Mouse (Mus musculus) c-Kit-positive CD71-negative TER-119-negative erythroid progenitor cells, embryonic 14.5 days (primary cell): ENCODE results near the gene Morf4l2.
A peak's percentile ranks its signal among the peaks of the same experiment; 100 is the strongest.
"Not testable (repeated sequence)": the region's sequence is repeated elsewhere in the genome, so short reads cannot be mapped to it uniquely, and the experiment has no call there.

Source experiments
- DNase-seq: peaks from one replicate; pipeline ENCODE4 v3.0.0-alpha.2; 2013; ENCODE audit warnings: low read depth

The Morf4l2 gene

DNA sequence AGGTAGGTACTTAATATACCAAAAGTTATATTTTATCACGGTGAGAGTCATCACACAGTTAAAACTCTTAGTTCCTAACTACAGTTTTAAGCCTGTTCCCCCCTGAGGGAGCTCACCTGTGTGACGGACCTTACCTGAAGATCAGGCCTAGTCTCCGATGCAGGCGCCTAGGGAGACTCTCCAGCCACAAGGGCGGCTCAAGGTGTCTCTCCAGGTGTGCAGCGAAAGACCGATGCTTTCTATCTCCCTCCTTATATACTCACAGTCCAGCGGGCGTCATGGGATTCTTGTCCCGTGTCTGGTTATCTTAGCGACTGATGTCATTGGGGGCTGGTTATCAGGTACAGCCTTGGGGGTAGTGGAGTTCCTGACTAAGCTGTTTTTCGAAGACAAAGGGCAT is at the start of gene Morf4l2:
Morf4l2 (minus strand) TSS at position 232 of the 400 bp plus-strand sequence.
- no peak for DNase-seq

DNA sequence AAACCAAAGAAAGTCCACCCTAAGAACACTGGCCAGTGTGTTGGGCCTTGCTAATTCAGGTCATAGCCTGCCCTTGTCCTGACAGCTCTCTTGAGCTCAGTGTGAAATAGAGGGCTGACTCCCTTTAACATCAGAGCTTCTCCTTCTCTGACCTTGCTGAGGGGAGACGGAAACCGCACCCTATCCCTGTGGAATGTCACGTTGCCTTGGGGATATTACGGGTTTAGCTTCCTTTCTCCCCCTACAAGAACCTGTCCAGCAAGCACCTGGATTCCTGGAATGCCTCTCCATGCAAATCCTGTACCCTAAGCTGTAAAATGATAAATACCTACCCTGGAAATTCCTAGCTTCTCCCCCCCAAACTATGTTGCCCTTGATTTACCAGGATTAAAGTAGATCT is 46.0 kb upstream of the Morf4l2 start:
- no peak for DNase-seq

DNA sequence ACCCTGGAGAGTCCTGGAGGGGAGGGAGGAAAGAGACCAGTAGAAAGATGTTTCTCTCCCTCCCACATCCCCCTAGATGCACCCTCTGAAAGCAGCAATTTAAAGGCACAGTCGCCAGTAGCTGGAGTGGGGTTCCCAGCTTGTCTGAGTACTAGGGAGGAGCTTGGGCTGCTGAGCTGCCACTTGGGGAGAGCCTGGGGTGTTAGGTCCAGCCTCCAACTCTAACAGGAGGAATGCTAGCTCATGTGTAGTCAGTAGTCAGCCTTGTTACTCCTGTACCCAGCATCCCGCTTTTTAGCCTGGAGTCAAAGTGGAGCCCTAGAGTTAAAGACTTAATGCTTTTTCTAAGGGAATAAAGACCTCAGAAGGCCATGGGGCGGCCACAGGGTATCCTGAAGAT is 36.6 kb upstream of the Morf4l2 start, which contains the start of gene Glra4:
Glra4 (minus strand) TSS at position 101 of the 400 bp plus-strand sequence.
- DNase-seq, result no peak

DNA sequence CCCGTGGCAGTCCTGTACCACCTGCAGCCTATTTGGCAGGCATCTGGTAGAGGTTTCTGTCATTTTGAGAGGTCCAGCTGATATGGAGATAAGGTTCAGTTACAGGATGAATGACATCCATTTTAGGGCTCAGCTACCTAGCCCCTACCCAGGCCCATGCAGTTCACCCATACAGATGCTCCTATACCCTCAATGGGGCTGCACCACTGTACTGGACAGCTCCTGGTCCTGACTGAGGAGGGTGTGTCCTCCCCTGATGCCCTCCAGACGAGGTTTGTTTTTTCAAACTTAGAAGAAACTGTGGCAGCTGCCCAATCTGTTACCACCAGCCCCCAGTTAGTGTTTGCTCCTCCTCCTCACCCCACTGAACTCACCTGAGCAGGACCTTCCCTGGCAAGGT is 35.8 kb upstream of the Morf4l2 start:
- DNase-seq, result no peak

DNA sequence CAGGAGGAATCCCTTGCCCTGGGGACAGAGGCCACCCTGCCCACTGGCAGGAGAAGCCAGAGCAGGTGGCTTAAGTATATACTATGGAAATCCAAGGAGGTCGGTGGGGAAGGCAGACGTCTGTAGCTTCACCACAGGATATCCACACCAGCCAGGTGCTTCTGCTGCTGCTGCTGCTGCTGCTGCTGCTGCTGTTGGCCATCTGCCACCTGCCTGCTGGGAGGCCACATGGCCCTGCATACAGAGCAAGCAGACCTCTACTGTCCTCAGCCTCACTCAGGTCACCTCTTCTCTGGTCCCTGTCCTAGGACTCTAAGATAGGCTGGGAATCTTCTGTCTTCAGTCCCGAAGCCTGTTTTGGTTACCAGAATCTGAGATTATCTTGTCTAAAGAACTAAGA is 34.6 kb upstream of the Morf4l2 start:
- no peak for DNase-seq

DNA sequence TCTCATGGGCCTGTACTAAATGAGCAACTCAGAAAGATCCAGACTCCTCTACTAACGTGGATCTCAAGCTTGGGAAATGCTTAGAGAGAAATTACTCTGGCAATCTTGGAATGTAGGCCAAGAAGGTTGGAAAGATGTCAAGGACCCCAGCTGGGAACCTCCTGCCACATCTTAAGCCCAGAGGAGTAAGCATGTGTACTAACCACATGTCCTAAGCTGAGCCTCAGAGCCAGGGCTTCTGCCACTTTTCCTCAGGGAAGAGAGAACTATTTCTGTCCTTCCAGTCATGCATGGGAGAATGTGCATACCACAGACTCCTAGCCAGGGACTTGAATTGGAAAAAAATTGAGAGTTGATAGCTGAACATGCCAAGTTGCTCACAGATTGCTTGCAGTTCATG is 29.5 kb upstream of the Morf4l2 start:
- DNase-seq, result no peak

DNA sequence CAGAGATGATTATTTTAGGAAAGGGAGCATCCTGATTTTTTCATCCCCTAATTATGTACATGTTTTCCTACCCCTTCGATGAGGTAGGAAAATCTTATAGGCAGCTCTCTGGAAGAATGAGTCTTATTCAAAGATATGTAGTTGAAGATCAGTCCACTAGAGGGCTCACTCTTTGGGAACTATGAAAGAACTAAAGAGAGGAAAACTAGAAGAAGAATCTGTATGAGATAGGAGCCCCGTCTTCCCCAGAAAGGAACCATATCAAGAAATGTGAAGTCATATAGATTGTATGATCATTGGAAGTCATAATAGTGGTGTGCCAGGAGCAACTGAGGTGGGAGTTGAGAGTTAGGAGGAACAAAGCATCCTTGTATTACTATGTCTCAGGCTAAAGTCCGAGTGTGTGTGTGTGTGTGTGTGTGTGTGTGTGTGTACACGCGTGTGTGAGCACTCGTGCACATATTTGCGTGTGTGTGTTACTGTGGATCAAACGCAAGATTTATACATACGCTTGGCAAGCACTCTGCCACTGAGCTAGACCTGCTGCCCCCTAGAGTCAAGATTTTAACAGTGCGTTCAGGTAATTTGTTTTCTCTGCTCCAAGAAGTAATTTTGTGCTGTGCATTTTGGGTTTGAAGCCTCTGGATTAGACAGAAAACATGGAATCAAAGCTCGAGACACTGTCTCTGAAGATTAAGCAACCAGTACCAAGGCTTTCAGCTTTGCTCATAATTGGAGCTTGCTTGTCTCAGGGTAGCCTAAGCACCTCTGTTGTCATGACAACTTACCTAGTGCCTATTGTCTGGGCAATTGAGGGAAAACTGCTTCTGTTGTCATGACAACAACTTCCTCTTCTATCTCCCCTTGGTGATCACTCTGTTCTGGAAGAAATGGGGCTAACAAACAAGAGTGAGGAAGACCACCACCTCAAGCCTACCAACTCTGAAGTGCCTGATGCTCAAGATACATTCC is 17.9 kb upstream of the Morf4l2 start:
- DNase-seq, result no peak

DNA sequence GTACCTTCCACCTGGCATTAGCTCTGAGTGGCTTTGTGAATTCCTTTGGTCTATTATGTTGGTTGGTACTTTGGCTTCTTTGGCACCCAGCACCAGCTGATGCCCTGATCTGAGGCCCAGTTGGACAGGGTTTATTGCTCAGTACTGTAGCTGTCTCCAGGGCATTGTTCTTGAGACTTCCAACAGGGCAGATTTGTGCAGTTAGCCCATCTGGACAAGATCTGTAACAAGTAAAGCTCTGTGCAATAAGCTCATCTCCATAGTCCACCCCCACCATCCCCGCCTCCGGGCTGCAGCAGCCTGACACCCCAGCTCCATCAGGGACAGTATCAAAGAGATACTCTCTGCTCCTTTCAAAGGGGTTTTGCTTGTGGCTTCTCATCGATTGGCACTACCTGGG is 12.0 kb upstream of the Morf4l2 start:
- no peak for DNase-seq

DNA sequence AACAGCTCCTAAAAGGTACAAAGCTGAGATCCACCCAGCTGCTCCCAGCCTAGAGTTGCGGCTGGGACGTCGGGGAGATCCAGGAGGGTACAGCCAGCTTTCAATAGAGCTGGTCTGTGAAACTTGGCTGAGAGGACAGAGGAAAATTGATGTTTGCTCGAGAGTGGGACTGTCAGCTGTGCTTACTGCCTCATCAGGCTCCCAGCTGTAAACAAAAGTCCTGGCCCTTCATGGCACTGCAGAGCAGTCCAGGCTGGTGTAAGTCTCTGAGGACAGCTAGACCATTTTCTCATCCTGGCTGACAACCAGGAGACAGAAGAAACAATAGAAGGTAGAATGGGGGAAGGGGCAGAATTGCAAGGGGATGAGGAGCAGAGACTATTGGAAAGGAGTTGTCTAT is 5.8 kb upstream of the Morf4l2 start:
- DNase-seq, result no peak

DNA sequence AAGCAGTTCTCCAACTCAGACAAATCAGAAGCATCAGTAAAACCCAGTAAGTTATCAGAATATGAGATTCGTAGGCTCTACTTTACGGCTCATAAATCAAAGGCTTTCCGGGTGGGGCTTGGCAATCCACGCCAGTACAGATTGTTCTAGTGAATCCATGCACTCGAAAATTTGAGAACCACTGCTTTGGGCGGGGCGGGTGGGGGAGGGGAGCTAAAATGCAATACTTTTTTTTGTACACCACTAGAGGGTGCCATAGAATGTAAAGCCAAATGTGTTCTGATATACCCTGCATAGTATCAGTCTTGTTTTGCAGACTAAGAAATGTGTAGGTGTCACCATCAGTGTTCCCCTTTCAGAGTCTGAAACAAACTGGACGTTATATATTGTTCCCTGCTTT is 1.2 kb upstream of the Morf4l2 start:
- DNase-seq, result no peak

DNA sequence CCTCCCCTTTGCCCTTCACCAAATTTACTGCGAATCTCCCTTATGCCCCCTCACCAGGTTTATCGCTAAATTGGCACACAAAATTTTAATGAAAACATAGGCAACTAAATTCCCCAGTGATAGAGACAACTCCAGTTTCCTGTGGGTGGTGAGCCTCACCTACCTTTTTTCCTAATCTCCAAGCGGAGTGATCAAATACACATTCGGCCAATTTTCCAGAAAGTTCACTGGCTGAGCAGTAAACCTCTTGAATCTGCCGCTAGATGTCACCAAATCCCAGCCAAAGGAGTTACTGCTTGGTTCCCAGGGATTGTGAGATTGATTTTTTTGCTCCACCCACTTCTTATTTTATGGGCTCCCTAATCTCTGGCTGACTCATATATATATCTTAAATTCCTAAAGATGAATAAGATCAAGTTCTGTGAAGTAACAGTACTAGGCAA is 808 bp downstream of the Morf4l2 start:
- peak; percentile 38 for DNase-seq

DNA sequence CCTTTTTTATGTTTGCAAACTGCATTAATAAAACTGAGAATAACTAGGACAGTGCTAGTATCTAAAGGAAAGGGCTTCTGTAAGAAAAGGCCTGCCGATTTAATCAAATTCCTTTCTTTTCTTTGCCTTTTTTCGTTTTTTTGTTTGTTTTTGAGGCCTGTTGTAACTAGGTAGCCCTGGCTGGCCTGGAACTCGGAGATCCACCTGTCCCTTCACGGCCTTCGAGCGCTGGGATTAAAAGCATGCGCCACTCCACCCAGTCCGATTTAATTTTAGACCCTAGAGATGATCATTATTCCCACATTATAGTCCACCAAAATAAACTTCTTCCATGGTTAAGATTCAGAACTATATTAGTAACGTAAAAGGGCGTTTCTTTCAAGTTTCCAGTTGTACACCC is 1.2 kb downstream of the Morf4l2 start:
- DNase-seq, result no peak

DNA sequence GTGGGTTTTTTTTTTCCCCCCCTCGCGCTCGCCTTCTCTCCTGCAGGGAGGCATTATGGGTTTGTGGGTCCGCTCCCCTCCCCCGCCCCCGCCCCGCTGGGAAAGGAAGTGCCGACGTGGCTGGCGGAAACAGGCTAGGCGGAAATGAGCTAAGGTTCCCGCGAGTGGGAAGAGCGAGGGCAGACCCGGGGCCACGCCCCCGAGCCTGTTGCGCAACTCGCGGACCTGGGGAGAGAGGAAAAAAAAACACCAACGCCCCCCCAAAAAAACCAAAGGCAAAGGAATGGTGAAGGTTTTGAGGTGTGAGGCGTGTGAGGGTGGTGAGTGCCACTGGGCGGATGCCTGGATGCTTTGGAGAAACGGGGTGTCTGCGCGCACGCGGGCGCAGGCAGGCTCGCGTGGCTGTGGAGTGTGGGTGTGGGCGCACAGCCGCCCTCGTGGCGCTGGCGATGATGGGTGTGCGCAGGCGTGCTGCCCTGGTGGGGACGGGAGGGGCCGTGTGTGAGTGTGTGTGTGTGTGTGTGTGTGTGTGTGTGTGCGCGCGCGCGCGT is 1.8 kb downstream of the Morf4l2 start:
- peak; percentile 75 for DNase-seq

DNA sequence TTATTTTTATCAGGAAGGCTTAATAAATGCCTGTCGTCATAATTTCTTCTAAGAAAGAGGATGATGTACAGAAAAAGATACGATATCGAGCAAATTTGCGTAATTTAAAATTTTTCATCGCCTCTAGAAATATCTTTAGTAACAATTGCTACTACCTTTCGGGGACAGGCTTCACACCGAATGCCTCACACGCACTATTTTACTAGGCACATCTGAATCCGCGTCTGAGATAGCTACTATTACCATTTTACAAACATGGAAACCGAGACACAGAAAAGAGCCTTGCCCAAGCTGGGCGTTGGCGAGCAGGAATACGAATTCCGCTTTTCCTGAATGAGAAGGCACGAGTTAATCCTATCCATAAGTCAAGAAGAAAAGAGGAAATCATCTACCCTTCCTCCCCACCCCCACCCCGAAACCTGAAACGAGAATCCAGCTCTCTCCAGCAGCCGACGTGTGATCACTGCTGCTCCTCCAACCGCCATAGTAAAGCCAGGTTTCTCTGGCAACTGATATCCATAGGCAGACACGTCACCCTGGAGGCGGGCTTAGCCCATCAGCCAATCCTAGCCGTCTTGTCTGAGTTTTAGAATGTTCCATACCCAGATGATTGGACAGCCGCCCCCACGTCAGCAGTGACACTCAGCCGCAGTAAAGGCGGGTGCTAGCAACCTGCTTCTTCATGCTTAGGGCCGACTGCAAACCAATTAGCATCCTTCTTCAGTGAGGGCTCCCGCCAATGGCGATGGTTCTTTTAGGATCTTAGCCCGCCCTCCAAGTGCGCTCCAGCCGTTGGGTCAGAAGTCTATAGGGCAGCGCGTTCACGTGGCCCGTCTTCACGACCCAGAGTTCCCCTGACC is 2.5 kb downstream of the Morf4l2 start:
- DNase-seq, result peak; percentile 70

DNA sequence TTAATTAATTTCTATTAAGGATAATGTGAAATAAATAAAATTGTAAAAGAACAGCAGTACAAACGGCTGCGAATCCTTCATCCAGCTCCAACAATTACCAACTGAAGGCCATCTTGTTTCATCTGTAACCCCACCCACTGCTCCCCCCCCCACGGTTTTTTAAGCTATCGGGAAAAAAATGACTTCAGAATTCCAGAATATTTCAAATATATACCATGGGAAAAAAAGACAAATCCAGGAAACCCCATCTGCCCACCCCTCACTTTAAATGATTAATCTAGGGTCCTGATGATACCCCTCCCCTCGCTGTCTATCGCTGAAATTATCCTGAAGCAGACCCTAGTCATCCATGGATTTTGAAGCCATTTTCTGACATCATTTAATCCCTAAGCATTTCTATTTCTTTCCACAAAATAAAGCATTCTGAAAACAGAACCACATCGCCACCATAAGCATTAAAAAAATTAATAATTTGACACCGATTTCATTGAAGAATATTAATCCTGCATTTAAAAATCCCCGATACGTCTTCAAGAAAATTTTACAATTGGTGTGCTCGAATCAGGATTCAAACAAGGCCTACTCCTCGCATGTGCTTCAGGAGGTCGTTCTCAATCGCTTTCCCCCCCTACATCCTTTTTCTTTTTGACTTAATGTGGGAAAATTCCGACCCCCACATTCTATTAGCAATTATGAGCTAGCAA is 3.3 kb downstream of the Morf4l2 start:
- DNase-seq, result no peak

DNA sequence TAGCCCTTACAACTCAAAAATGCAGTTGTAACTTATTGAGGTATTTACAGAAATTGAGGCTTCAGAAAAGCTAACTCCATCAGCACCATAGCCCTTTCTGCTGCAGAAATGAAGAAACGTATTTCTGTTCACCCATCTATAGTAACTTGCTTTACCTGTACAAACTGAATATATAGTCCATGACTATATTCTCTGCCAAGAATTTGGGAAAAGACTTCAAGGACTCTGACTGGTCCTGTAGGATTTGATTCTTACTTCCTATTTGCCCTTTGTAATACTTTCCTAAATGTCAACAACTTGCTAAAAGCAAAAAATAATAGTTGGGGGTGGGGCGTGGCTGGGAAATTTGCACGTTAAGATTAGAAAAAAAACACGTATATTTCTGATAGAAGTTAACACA is 11.5 kb downstream of the Morf4l2 start:
- DNase-seq, result no peak

DNA sequence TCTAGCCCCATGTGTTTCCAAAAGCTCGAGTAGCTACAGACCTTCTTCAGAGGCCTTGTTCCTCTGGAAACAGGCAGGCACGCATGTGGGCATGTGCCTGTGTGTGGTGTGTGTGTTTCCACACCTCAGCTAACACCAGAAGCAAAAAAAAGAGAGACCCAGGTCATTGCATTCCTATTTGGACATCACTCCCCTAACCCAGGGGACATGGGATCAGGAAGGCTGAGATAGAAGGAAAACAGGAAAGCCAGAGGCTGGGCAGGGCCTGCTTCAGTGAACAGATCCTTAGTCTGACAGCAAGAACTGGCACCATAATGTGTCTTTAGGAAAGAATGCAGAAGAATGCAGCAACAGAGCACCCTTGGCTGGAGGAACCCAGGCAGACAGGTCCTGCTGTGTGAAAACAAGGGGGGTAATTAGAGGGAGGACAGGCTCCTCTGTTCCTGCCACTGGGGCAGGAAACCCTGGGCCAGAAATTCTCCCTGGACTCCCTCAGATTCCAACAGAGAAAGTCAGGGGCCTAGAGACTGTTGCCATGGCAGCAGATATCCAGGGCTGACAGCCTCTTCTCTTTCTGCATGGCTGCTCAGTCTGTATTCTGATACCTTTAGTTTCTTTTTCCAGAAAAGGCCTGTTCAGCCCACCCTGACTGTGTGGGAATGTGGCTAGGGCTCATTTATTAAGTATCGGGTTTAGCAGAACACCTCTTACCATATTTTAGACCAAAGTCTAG is 28.6 kb downstream of the Morf4l2 start:
- not testable (repeated sequence) for DNase-seq

DNA sequence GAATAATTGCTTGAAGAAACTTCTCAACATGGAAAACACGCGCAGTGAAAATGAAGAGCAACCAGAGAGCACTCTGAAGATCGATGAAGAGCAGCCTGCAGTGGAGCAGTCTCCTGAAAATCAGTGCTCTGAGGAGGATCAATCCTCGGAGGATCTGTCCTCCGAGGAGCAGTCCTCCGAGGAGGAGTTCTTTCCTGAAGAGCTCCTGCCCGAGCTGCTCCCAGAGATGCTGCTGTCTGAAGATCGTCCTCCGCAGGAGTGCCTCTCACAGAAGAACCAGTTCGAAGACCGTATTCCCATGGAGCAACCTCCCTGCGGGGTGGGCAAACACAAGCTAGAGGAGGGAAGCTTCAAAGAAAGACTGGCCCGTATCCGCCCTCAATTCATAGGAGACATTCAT is 34.7 kb downstream of the Morf4l2 start:
- no peak for DNase-seq

DNA sequence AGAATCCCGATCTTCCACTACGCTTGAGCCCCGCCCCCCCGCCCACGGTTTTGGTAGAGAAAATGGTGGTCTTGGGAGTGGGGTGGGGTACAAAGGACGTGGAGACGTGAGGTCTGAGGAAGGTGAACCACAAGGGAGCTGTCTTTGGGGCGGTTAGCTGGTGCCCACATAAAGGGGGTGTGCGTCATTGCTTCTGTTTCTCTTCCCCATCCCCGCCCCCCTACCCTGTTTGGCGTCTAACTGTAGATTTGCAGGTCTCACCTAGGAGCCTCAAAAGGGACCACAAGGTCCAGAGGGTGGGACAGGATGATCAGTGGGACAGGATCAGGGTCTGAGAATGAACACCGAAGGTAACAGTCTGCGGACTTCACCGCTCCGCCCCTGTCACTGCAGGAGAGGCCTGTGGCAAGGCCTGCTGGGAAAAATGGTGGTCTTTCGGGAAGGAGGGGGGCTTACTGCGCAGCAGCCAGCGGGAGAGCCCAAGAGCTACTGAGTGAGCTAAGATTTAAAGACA is 35.3 kb downstream of the Morf4l2 start:
- DNase-seq, result peak; percentile 3

DNA sequence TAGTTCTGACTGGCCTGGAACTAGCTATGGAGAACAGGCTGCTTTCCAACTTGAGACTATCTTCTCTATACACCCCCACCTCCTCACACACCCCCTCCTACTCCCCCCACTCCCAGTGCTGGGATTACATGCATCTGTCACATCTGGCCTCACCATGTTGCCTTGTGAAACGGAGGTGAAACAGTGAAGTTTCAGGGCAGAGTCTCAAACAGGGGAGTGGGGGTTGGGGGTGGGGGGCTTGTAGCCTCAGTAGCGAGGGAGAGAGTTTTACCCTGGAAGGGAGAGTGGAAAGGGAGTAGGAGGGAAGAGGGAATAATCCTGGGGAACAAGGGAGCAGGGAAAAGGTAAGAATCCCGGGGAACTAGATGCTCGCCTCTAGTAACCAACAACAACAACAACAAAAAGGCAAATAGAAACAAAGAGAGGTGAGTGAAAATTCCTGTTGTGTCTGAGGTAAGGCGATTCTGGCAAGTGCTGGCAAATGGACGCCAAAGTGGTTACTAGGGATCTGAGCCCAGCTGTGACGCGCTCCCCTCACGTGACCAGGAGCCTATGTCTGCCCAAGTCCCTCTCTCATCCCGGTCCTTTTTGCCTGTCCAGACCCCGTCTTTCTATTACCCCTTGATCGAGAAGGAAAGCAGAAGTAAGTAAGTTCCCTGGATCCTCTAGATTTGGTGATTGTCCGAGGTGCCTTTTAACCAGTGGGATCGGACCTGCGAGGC is 35.9 kb downstream of the Morf4l2 start, which contains the start of gene Tceal1:
Tceal1 (plus strand) TSS at position 537 of the 722 bp plus-strand sequence.
- DNase-seq, result peak; percentile 0
